Mouse (Mus musculus): ENCODE data around the gene Mroh2a. TPM values are rescaled to one million over a fixed set of nuclear protein-coding genes. Genes with fewer than 3 reads are reported as not detected.

The Mroh2a gene
- polyA plus RNA-seq, 1 experiment from 2014 or later = 1.2 TPM

GRCm38 (mm10) chr1:88262961-88263360 is 36.2 kb downstream of the Mroh2a start:
- 70% methylated on average over 6 of the region's 6 CpGs for WGBS
- Histone ChIP-seq H3K36me3 (peaks cover 88% of the 10 kb centered on the region), H3K4me1 (no peaks in the 10 kb centered on the region), H3K27ac (no peak overlapping the region), H3K9ac (no peak overlapping the region), H3K27me3 (no peaks in the 10 kb centered on the region), H3K4me3 (no peak overlapping the region), H3K4me2 (no peak overlapping the region), H3K9me3 (peaks cover 8% of the 10 kb centered on the region; the same call in 1 of the 2 replicates)
- ATAC-seq (ENCODE audit: insufficient number of reproducible peaks, insufficient read depth, low FRiP score, low TSS enrichment, low read depth) = no peak

DNA sequence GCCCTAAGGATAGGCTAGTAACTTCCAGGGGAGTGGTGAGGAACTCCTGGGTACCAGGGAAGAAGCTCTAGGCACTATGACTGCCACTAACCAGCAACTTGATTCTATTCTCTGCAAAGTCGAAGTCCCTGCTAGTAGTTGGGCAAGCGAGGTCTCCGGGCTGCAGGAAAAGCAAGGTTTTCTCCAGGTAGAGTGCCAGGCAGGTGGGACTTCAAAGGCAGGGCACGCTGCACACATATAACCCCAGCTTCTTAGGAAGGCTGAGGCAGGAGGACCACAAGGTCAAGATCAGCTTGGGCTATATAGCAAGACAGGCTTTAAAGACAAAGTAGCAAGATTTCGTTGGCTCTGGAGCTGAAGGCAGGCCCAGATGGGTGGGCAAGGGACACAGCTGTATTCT is 37.0 kb downstream of the Mroh2a start:
- WGBS = 91% methylated on average over 5 of the region's 5 CpGs
- Histone ChIP-seq H3K4me3 (no peak overlapping the region), H3K9me3 (0 out of 2 replicates have a peak, but pooled peaks cover 4% of the 10 kb centered on the region), H3K4me2 (no peak overlapping the region), H3K36me3 (peaks cover 96% of the 10 kb centered on the region), H3K27me3 (no peaks in the 10 kb centered on the region), H3K9ac (no peak overlapping the region), H3K4me1 (no peaks in the 10 kb centered on the region), H3K27ac (no peak overlapping the region)
- ATAC-seq (ENCODE audit: insufficient number of reproducible peaks, insufficient read depth, low FRiP score, low TSS enrichment, low read depth) = no peak

DNA sequence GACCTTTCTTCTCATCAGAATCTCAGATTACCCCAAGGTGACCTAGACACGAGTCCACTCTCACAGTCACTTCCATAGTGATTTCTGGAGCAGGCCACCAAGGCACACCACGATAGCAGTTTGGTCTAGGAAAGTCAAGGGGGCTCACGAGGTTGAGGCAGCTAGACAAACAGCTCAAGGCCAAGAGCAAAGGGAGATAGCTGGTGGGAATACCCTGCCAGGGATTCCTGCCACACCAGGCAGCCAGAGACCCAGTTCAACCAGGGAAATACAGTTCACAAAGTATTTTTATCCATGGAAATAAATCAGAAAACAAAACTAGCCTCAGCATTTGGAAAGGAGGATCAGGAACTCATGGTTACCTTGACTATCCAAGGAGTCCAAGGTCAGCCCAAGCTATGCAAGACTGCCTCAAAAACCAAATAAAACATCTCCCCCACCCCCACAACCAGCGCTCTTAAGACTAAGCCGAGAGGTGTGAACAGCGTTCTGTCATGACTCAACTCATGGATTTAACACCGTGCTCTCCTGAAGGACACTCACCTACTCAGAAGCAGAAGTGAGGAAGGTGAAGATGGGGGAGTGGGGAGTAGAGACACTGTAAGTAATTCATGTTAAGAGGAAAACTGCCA is 37.6 kb downstream of the Mroh2a start:
- no peak overlapping the region for H3K9ac ChIP-seq
- H3K27ac ChIP-seq = no peak overlapping the region
- H3K4me1 ChIP-seq = no peaks in the 10 kb centered on the region
- no peaks in the 10 kb centered on the region for H3K27me3 ChIP-seq
- no peak for ATAC-seq (ENCODE audit: insufficient number of reproducible peaks, insufficient read depth, low FRiP score, low TSS enrichment, low read depth)
- 89% methylated on average over 7 of the region's 7 CpGs for WGBS
- H3K9me3 ChIP-seq = 0 out of 2 replicates have a peak, but pooled peaks cover 4% of the 10 kb centered on the region
- peaks cover 100% of the 10 kb centered on the region for H3K36me3 ChIP-seq
- no peak overlapping the region for H3K4me2 ChIP-seq
- no peak overlapping the region for H3K4me3 ChIP-seq

GRCm38 (mm10) chr1:88264869-88265240 is 38.1 kb downstream of the Mroh2a start:
- Histone ChIP-seq H3K4me3 (no peak overlapping the region), H3K27ac (no peak overlapping the region), H3K4me1 (no peaks in the 10 kb centered on the region), H3K9ac (no peak overlapping the region), H3K27me3 (no peaks in the 10 kb centered on the region), H3K36me3 (peaks cover 100% of the 10 kb centered on the region), H3K9me3 (0 out of 2 replicates have a peak, but pooled peaks cover 4% of the 10 kb centered on the region), H3K4me2 (no peak overlapping the region)
- ATAC-seq (ENCODE audit: insufficient number of reproducible peaks, insufficient read depth, low FRiP score, low TSS enrichment, low read depth) = no peak
- 78% methylated on average over 4 of the region's 4 CpGs for WGBS

- 89% methylated on average over 13 of the region's 13 CpGs for WGBS
- Histone ChIP-seq H3K27me3 (no peaks in the 10 kb centered on the region), H3K4me1 (no peaks in the 10 kb centered on the region), H3K4me2 (no peak overlapping the region), H3K27ac (no peak overlapping the region), H3K9ac (no peak overlapping the region), H3K36me3 (peaks cover 91% of the 10 kb centered on the region), H3K9me3 (0 out of 2 replicates have a peak, but pooled peaks cover 4% of the 10 kb centered on the region), H3K4me3 (no peak overlapping the region)
- no peak for ATAC-seq (ENCODE audit: insufficient number of reproducible peaks, insufficient read depth, low FRiP score, low TSS enrichment, low read depth)
These were observed 39.3 kb downstream of the Mroh2a start for GRCm38 (mm10) chr1:88266123-88266522.

DNA sequence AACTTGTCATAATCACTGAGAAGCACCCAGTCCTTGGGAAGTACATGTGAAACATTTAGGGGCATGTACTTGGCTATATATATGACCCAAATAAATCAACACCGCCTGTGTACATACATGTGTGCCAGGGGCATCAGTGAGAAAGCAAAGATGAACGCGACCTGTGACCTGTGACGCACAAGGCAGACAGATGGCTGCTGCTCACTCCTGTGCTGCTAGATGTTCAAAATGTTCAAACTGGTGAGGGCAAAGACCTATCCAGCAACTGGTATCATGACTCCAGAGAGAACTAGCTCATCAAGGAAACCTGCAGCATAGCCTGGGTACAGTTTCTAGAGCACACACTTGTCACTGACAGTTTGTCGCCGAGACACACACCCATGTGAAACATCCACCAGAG is 40.7 kb downstream of the Mroh2a start:
- peaks cover 89% of the 10 kb centered on the region for H3K36me3 ChIP-seq
- no peak overlapping the region for H3K4me3 ChIP-seq
- H3K27me3 ChIP-seq = no peaks in the 10 kb centered on the region
- 0 out of 2 replicates have a peak, but pooled peaks cover 4% of the 10 kb centered on the region for H3K9me3 ChIP-seq
- no peak overlapping the region for H3K27ac ChIP-seq
- no peak overlapping the region for H3K4me2 ChIP-seq
- WGBS = 95% methylated on average over 6 of the region's 6 CpGs
- no peak for ATAC-seq (ENCODE audit: insufficient number of reproducible peaks, insufficient read depth, low FRiP score, low TSS enrichment, low read depth)
- H3K4me1 ChIP-seq = no peaks in the 10 kb centered on the region
- H3K9ac ChIP-seq = no peak overlapping the region

- H3K4me1 ChIP-seq = no peaks in the 10 kb centered on the region
- no peak overlapping the region for H3K9ac ChIP-seq
- H3K4me3 ChIP-seq = no peak overlapping the region
- no peak overlapping the region for H3K4me2 ChIP-seq
- H3K27me3 ChIP-seq = no peaks in the 10 kb centered on the region
- 85% methylated on average over 6 of the region's 6 CpGs for WGBS
- H3K27ac ChIP-seq = no peak overlapping the region
- H3K9me3 ChIP-seq = 0 out of 2 replicates have a peak, but pooled peaks cover 4% of the 10 kb centered on the region
- H3K36me3 ChIP-seq = peaks cover 89% of the 10 kb centered on the region
- ATAC-seq (ENCODE audit: insufficient number of reproducible peaks, insufficient read depth, low FRiP score, low TSS enrichment, low read depth) = no peak
These were observed 41.3 kb downstream of the Mroh2a start for GRCm38 (mm10) chr1:88268070-88268469.

DNA sequence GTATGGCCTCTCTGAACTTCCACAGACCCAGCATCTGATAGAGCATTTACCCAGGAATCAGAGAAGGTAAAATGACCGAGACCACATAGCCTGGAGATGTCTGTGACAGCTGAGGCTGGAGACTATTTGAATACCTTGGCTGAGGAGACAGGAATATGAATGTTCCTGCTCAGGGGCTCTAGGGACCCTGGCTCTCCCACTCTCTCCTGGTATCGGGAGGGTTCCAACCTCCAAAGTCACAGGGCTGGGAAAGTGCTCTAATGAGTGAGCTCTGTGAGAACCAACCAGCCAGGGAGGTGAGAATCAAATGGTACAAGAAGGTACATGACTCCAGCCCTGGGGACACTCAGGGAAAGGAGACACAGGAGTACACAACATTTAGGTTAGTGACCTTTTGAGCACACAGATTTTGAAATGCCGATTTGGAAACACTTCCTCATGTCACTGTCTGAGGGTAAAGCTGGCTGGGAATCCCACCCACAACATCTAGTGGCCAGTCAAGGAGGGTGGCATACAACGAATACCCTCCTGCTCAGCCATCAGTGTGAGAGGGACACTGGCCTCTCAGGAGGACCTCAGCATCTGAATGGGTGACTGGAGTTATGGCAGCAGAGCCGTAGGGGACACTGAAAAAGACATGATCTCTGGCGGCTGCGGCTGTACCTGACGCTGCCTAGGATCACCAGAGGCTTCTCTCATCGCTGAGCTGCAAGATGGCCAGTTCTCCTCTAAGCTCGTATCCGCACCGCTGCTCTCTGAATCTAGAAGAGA is 42.9 kb downstream of the Mroh2a start:
- no peak overlapping the region for H3K4me2 ChIP-seq
- 88% methylated on average over 12 of the region's 12 CpGs for WGBS
- H3K9me3 ChIP-seq = 0 out of 2 replicates have a peak, but pooled peaks cover 4% of the 10 kb centered on the region
- no peak overlapping the region for H3K4me3 ChIP-seq
- H3K4me1 ChIP-seq = no peaks in the 10 kb centered on the region
- H3K27me3 ChIP-seq = no peaks in the 10 kb centered on the region
- no peak overlapping the region for H3K9ac ChIP-seq
- ATAC-seq (ENCODE audit: insufficient number of reproducible peaks, insufficient read depth, low FRiP score, low TSS enrichment, low read depth) = no peak
- H3K27ac ChIP-seq = no peak overlapping the region
- peaks cover 88% of the 10 kb centered on the region for H3K36me3 ChIP-seq

- 61% methylated on average over 4 of the region's 4 CpGs for WGBS
- Histone ChIP-seq H3K27ac (no peak overlapping the region), H3K4me1 (peaks cover 19% of the 10 kb centered on the region), H3K4me3 (no peak overlapping the region), H3K9me3 (no peaks in the 10 kb centered on the region), H3K9ac (no peak overlapping the region), H3K27me3 (no peaks in the 10 kb centered on the region), H3K36me3 (peaks cover 70% of the 10 kb centered on the region), H3K4me2 (no peak overlapping the region)
- no peak for ATAC-seq (ENCODE audit: insufficient number of reproducible peaks, insufficient read depth, low FRiP score, low TSS enrichment, low read depth)
These were observed 46.1 kb downstream of the Mroh2a start for GRCm38 (mm10) chr1:88272851-88273250.

DNA sequence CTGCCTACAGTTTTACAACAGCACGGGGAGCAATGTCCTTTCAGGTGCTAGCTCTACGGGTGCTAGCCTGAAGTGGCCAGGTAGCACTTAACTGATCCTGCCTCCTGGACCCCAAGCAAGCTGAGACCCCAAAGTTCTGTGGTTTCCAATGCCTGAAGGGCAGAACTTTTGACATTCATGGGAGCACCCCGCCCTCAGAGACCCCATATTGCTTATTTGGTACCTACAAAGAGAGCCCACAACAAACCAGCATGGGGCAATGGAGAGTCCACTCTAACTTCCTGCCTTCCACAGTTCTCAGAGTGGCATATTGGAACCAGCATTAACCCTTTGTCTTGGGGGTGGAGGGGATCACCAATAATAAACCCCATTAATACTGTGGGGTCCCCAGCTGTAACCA is 46.5 kb downstream of the Mroh2a start:
- H3K4me2 ChIP-seq = no peak overlapping the region
- 97% methylated on average over 3 of the region's 3 CpGs for WGBS
- no peaks in the 10 kb centered on the region for H3K27me3 ChIP-seq
- no peaks in the 10 kb centered on the region for H3K9me3 ChIP-seq
- H3K4me3 ChIP-seq = no peak overlapping the region
- ATAC-seq (ENCODE audit: insufficient number of reproducible peaks, insufficient read depth, low FRiP score, low TSS enrichment, low read depth) = no peak
- no peak overlapping the region for H3K27ac ChIP-seq
- H3K9ac ChIP-seq = no peak overlapping the region
- H3K4me1 ChIP-seq = peaks cover 23% of the 10 kb centered on the region
- peaks cover 65% of the 10 kb centered on the region for H3K36me3 ChIP-seq

GRCm38 (mm10) chr1:88273832-88274231 is 47.0 kb downstream of the Mroh2a start:
- 84% methylated on average over 4 of the region's 4 CpGs for WGBS
- Histone ChIP-seq H3K9ac (no peak overlapping the region), H3K36me3 (peaks cover 60% of the 10 kb centered on the region), H3K27me3 (no peaks in the 10 kb centered on the region), H3K27ac (no peak overlapping the region), H3K9me3 (no peaks in the 10 kb centered on the region), H3K4me3 (no peak overlapping the region), H3K4me1 (peaks cover 23% of the 10 kb centered on the region), H3K4me2 (no peak overlapping the region)
- ATAC-seq (ENCODE audit: insufficient number of reproducible peaks, insufficient read depth, low FRiP score, low TSS enrichment, low read depth) = no peak

Measured in embryonic facial prominence, embryonic 13.5 days (tissue).